28 mouse cellular contexts compared by ENCODE assay signal in the genomic region with DNA sequence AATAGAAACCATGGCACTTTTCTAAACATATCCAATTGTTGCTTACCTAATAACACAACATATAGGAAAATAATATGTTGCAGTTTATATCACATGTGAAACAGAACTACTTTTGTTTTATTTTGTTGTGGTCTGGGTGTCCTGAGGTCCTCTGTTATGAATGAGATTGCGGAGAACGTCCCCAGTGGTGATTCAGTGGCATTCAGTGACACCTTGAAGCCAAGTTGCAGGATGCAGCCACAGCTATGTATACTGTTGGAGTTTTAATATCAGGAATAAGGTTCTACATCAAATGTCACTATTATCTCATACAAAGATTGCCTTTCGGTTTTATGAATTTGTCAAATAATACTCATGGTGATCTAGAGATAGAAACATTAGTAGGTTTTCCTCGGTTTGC. TPM values are rescaled to one million over a fixed set of nuclear protein-coding genes. Genes with fewer than 3 reads are reported as not detected.
DNase-seq lines count a peak whose midpoint lies in the region; ATAC-seq and TF ChIP-seq lines count a peak whose summit lies in the region.
"Had no signal": no experiment of that assay in that cellular context is flagged by ENCODE, and none has a peak within 500 bp of the region (broad histone marks: within the 10 kb centered on the region; RNA-seq: fewer than 3 reads in every experiment).

No protein-coding gene starts in this region.

- no peaks in the 10 kb centered on the region for H3K36me3 ChIP-seq in kidney, embryonic 14.5 days (ENCODE audit: control insufficient read depth, insufficient read depth, low read length)
- H3K36me3 ChIP-seq: embryonic facial prominence, embryonic 12.5 days; embryonic facial prominence, embryonic 15.5 days; G1E; heart, embryonic 10.5 days had no signal

- no peaks in the 10 kb centered on the region for H3K27me3 ChIP-seq in cerebellum, adult 2 months (ENCODE audit: control insufficient read depth, insufficient read depth, low read length)
- H3K27me3 ChIP-seq in kidney, embryonic 14.5 days (ENCODE audit: control insufficient read depth, insufficient read depth, low read length): no peaks in the 10 kb centered on the region
- H3K27me3 ChIP-seq: embryonic facial prominence, embryonic 12.5 days; embryonic facial prominence, embryonic 15.5 days; heart, embryonic 13.5 days had no signal

- peak; percentile 21; the same call in 1 of the 2 replicates for TF ChIP-seq POLR2A in cerebellum, adult 2 months (IDR thresholded peaks at IDR 0.05; ENCODE audit: borderline replicate concordance, insufficient read depth, low read length)

- H3K4me2 ChIP-seq in kidney, embryonic 14.5 days (replicated peaks; ENCODE audit: low read depth, low read length): no peak overlapping the region
- H3K4me2 ChIP-seq: embryonic facial prominence, embryonic 12.5 days; embryonic facial prominence, embryonic 15.5 days; heart, embryonic 13.5 days; hindbrain, embryonic 14.5 days had no signal

- H3K4me1 ChIP-seq in cerebellum, adult 2 months (ENCODE audit: control insufficient read depth, insufficient read depth, low read length): peaks cover 4% of the 10 kb centered on the region
- H3K4me1 ChIP-seq in kidney, embryonic 14.5 days (ENCODE audit: control insufficient read depth, insufficient read depth, low read length): no peaks in the 10 kb centered on the region; the same call in 1 of the 2 replicates
- H3K4me1 ChIP-seq: heart, embryonic 10.5 days had no signal

- DNase-seq in adrenal gland, adult 2 months: peak; percentile 9
- no peak for DNase-seq in adrenal gland, postnatal 36 days
- DNase-seq in cerebellum, adult 2 months: peak in 1 of 2 experiments; percentile 67
- no peak for DNase-seq in cerebellum, adult 11 months
- DNase-seq in gastrocnemius, adult 2 months: no peak
- no peak for DNase-seq in gastrocnemius, adult 18-20 months (ENCODE audit: low spot score)
- DNase-seq: adrenal gland, postnatal 14 days; cerebellum, postnatal 10 days; forebrain, postnatal 0 days; gastrocnemius, postnatal 10 days; gastrocnemius, postnatal 36 days; heart, adult 2 months; heart, postnatal 14 days; heart, postnatal 4 days; kidney, adult 18-20 months had no signal

- peak overlapping the region; percentile 79 for H3K4me3 ChIP-seq in cerebellum, adult 2 months (replicated peaks; ENCODE audit: insufficient read depth, low read depth, low read length)
- H3K4me3 ChIP-seq in gastrocnemius, adult 2 months: peak overlapping the region; percentile 15
- H3K4me3 ChIP-seq in kidney, embryonic 14.5 days (ENCODE audit: low read length): no peak overlapping the region
- H3K4me3 ChIP-seq: embryonic facial prominence, embryonic 12.5 days; embryonic facial prominence, embryonic 15.5 days; heart, adult 2 months; heart, embryonic 10.5 days; heart, embryonic 13.5 days had no signal

- H3K27ac ChIP-seq in cerebellum, adult 2 months (ENCODE audit: insufficient read depth, low read length): peak overlapping the region; percentile 41; the same call in 1 of the 2 replicates
- H3K27ac ChIP-seq in gastrocnemius, adult 2 months: no peak overlapping the region; the same call in 1 of the 2 replicates
- H3K27ac ChIP-seq in kidney, embryonic 14.5 days (ENCODE audit: low read depth, low read length): no peak overlapping the region
- H3K27ac ChIP-seq: embryonic facial prominence, embryonic 12.5 days; embryonic facial prominence, embryonic 15.5 days; heart, adult 2 months; heart, embryonic 10.5 days; heart, embryonic 13.5 days; hindbrain, embryonic 14.5 days; hindbrain, postnatal 0 days had no signal

- intact Hi-C loops in gastrocnemius, adult 2 months (cut with DNase I): no loop called here

- 26% methylated on average over 4 of the region's 4 CpGs for WGBS in cerebellum, adult 2 months
- WGBS in kidney, embryonic 14.5 days: 92% methylated on average over 4 of the region's 4 CpGs

- no peak for ATAC-seq in kidney, embryonic 14.5 days (ENCODE audit: low FRiP score, low TSS enrichment)
- ATAC-seq: forebrain, embryonic 14.5 days; forebrain, postnatal 0 days; hindbrain, postnatal 0 days; inflammation-experienced regulatory T-cells, adult 6 months; intestine, embryonic 16.5 days; Patski had no signal

- peak; percentile 26; the same call in 1 of the 2 replicates for TF ChIP-seq CTCF in cerebellum, adult 2 months (IDR thresholded peaks at IDR 0.05; ENCODE audit: borderline replicate concordance, insufficient read depth, low read depth, low read length)
- TF ChIP-seq CTCF in gastrocnemius, adult 2 months (IDR thresholded peaks at IDR 0.05): no peak

- no peaks in the 10 kb centered on the region for H3K9me3 ChIP-seq in kidney, embryonic 14.5 days (ENCODE audit: control insufficient read depth, low read length)
- H3K9me3 ChIP-seq: embryonic facial prominence, embryonic 12.5 days; embryonic facial prominence, embryonic 15.5 days; heart, embryonic 10.5 days; heart, embryonic 13.5 days had no signal

- no peak overlapping the region for H3K9ac ChIP-seq in kidney, embryonic 14.5 days (ENCODE audit: low read depth, low read length)
- H3K9ac ChIP-seq: embryonic facial prominence, embryonic 12.5 days; embryonic facial prominence, embryonic 15.5 days; forebrain, postnatal 0 days; heart, embryonic 13.5 days; hindbrain, embryonic 14.5 days had no signal

RNA-seq across cellular contexts. Expression of gene Etv1, which starts 7.4 kb away (rescaled TPM):
- 10 to 100 TPM; 62.0 to 64.9 TPM for total RNA-seq in adrenal gland, adult 2 months (2021)
- 11.8 and 18.9 TPM in 2 replicates for polyA plus RNA-seq in adrenal gland, adult 2 months (2012; rRNA removed)
- 10 to 100 TPM; 57.7 to 75.9 TPM for total RNA-seq in adrenal gland, postnatal 36 days (2021)
- polyA plus RNA-seq in cerebellum, adult 2 months (2012; rRNA removed): 134 and 167 TPM in 2 replicates
- 1 to 10 TPM; 4.0 to 4.8 TPM for total RNA-seq in gastrocnemius, adult 2 months (2021)
- 1 to 10 TPM; 4.8 to 6.7 TPM for total RNA-seq in gastrocnemius, adult 18-20 months (2021)
- polyA plus RNA-seq in kidney, embryonic 14.5 days (2014; fragmentation: Nextera tagmentation; extraction: Ambion mirVana): 9.3 and 12.7 TPM in 2 replicates
- total RNA-seq: granulocyte monocyte progenitor cell, adult 5-6 weeks had no signal
- polyA plus RNA-seq: G1E had no signal

Comparison
In these comparisons a context has a peak if more than half of its experiments do, and no peak if none do; other contexts are left out.
1. RNA of gene Etv1, which starts 7.4 kb away (total RNA-seq): 57.7 to 75.9 TPM in adrenal gland, postnatal 36 days and 62.0 to 64.9 TPM in adrenal gland, adult 2 months; 4.8 to 6.7 TPM in gastrocnemius, adult 18-20 months and 4.0 to 4.8 TPM in gastrocnemius, adult 2 months; every median in the first group is over 4 times any median in the second.